Mouse (Mus musculus) mouse embryonic stem cell (cell line): Measurements from ENCODE around the gene Plpp7.

ENCODE experiments used
- in situ Hi-C, 2 experiments: fragments of 300-500 bp; cut with MboI; formaldehyde crosslinking; loops; 1 replicate in 1 of 2; 3 replicates in 1 of 2; pipeline ENCODE4 v1.14.3; 2019 to 2020; ENCODE audit warnings: low sequenced_read_pairs in 2 of 2, low pct_unique_long_range_greater_than_20kb in 1 of 2, mixed read lengths in 1 of 2; ENCODE audit not compliant: unreplicated experiment in 1 of 2

The Plpp7 gene

GRCm38 (mm10) chr2:32065371-32065791 is 29.9 kb upstream of the Plpp7 start:
- in situ Hi-C loops, result no loop called here

- in situ Hi-C loops, result no loop called here
Observed at GRCm38 (mm10) chr2:32066005-32066404, 29.3 kb upstream of the Plpp7 start.

- in situ Hi-C loops, result no loop called here
Observed at GRCm38 (mm10) chr2:32068811-32069607, 26.3 kb upstream of the Plpp7 start.

GRCm38 (mm10) chr2:32070747-32071146 is 24.6 kb upstream of the Plpp7 start:
- in situ Hi-C loops, result no loop called here

GRCm38 (mm10) chr2:32074404-32074803 is 20.9 kb upstream of the Plpp7 start:
- in situ Hi-C loops, result no loop called here

GRCm38 (mm10) chr2:32075368-32075767 is 20.0 kb upstream of the Plpp7 start:
- in situ Hi-C loops, result no loop called here

- in situ Hi-C loops, result no loop called here
Observed at GRCm38 (mm10) chr2:32077744-32078143, 17.6 kb upstream of the Plpp7 start.

GRCm38 (mm10) chr2:32078522-32078921 is 16.8 kb upstream of the Plpp7 start:
- in situ Hi-C loops, result no loop called here

GRCm38 (mm10) chr2:32079191-32079725 is 16.1 kb upstream of the Plpp7 start:
- in situ Hi-C loops, result no loop called here

GRCm38 (mm10) chr2:32080681-32081080 is 14.6 kb upstream of the Plpp7 start:
- in situ Hi-C loops, result no loop called here

GRCm38 (mm10) chr2:32081296-32081929 is 13.9 kb upstream of the Plpp7 start:
- in situ Hi-C loops, result no loop called here

GRCm38 (mm10) chr2:32082229-32082628 is 13.1 kb upstream of the Plpp7 start:
- in situ Hi-C loops, result no loop called here

- in situ Hi-C loops, result no loop called here
Observed at GRCm38 (mm10) chr2:32083159-32084011, 11.9 kb upstream of the Plpp7 start.

- in situ Hi-C loops, result no loop called here
Observed at GRCm38 (mm10) chr2:32084111-32084871, 11.0 kb upstream of the Plpp7 start, which contains the start of gene Fam78a. Fam78a (minus strand) TSS chr2:32084857.

GRCm38 (mm10) chr2:32084872-32085199 is 10.5 kb upstream of the Plpp7 start:
- in situ Hi-C loops, result no loop called here

GRCm38 (mm10) chr2:32085231-32085630 is 10.1 kb upstream of the Plpp7 start:
- in situ Hi-C loops, result no loop called here

GRCm38 (mm10) chr2:32087606-32088005 is 7.7 kb upstream of the Plpp7 start:
- in situ Hi-C loops, result no loop called here

GRCm38 (mm10) chr2:32088372-32088981 is 6.9 kb upstream of the Plpp7 start:
- in situ Hi-C loops, result no loop called here
